Mouse (Mus musculus): ENCODE measurements around the gene Sytl3.

Sytl3 gene

DNA sequence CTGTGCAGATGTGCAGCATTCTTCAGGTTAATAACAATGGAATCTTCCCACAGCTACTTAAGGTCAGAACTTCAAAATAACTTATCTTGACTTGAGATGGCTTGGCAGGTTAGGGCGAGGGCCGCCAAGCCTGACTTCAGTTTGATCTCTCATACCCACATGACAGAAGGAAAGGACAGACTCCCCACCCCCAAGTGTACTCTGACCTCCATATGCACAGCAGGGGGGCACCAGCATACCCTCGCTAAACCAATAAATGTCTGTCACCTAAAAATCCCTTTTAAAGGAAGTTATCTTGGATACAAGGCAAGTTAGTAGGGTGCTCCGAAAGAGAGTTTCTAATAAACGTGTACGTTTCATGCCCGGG, 105.3 kb downstream of the Sytl3 start:
- Histone ChIP-seq H3K27me3 (ENCODE audit: control insufficient read depth, insufficient read depth, low read length, poor library complexity, severe bottlenecking) (no peaks in the 10 kb centered on the region), H3K36me3 (ENCODE audit: control insufficient read depth, insufficient read depth, low read length, poor library complexity, severe bottlenecking) (peaks cover 5% of the 10 kb centered on the region)
- no peak for DNase-seq (ENCODE audit: low read depth, low spot score)

DNA sequence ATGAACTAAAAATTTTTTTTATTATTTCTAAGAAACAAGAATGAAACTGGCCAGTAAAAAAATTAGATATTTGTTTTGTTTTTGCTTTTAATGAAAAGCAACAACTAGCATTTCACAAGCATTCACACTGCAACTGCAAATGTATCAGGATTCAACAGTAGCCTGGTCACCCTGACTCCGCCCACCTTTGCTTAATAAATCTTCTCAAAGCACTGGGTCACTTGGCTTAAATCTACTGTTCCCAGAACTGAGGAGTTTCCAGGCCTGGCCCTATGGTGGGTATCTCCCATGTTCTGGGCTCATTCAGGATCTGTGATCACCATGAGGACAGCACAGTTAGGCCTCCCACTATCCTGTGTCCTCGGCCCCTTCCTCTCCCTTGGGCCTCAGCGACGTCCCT, 105.8 kb downstream of the Sytl3 start:
- Histone ChIP-seq H3K36me3 (ENCODE audit: control insufficient read depth, insufficient read depth, low read length, poor library complexity, severe bottlenecking) (peaks cover 3% of the 10 kb centered on the region), H3K27me3 (ENCODE audit: control insufficient read depth, insufficient read depth, low read length, poor library complexity, severe bottlenecking) (no peaks in the 10 kb centered on the region)
- no peak for DNase-seq (ENCODE audit: low read depth, low spot score)

- Histone ChIP-seq H3K27me3 (ENCODE audit: control insufficient read depth, insufficient read depth, low read length, poor library complexity, severe bottlenecking) (no peaks in the 10 kb centered on the region), H3K36me3 (ENCODE audit: control insufficient read depth, insufficient read depth, low read length, poor library complexity, severe bottlenecking) (peaks cover 2% of the 10 kb centered on the region)
- DNase-seq (ENCODE audit: low read depth, low spot score): no peak
These were observed 107.0 kb downstream of the Sytl3 start for GRCm38 (mm10) chr17:6765886-6766285.

- DNase-seq (ENCODE audit: low read depth, low spot score): no peak
- H3K27me3 ChIP-seq (ENCODE audit: control insufficient read depth, insufficient read depth, low read length, poor library complexity, severe bottlenecking): no peaks in the 10 kb centered on the region
- peaks cover 1% of the 10 kb centered on the region for H3K36me3 ChIP-seq (ENCODE audit: control insufficient read depth, insufficient read depth, low read length, poor library complexity, severe bottlenecking)
These were observed 107.9 kb downstream of the Sytl3 start for GRCm38 (mm10) chr17:6766823-6767222.

DNA sequence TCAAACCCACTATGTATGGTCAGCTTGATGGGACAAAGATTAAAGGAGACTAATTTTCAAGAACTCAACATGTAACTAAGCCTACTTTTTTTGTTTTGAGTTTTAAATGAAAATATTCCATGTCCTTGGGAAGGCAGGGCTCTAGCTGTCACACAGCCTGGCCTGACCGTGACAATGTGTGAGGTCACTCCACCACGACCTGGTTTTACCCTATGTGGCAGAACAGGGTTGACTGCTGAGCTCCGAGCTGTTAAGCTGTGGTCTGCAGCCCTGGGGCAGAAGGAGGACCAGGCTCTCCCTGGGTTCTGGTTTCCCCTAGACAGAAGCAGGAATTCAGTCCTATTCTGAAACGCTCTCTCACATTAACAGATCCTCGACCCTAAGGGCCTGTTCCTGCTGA, 108.9 kb downstream of the Sytl3 start:
- Histone ChIP-seq H3K36me3 (ENCODE audit: control insufficient read depth, insufficient read depth, low read length, poor library complexity, severe bottlenecking) (peaks cover 1% of the 10 kb centered on the region), H3K27me3 (ENCODE audit: control insufficient read depth, insufficient read depth, low read length, poor library complexity, severe bottlenecking) (no peaks in the 10 kb centered on the region)
- no peak for DNase-seq (ENCODE audit: low read depth, low spot score)

GRCm38 (mm10) chr17:6768301-6768788, 109.5 kb downstream of the Sytl3 start:
- Histone ChIP-seq H3K27me3 (ENCODE audit: control insufficient read depth, insufficient read depth, low read length, poor library complexity, severe bottlenecking) (no peaks in the 10 kb centered on the region), H3K36me3 (ENCODE audit: control insufficient read depth, insufficient read depth, low read length, poor library complexity, severe bottlenecking) (peaks cover 1% of the 10 kb centered on the region)
- DNase-seq (ENCODE audit: low read depth, low spot score): no peak

GRCm38 (mm10) chr17:6769602-6770001, 110.7 kb downstream of the Sytl3 start:
- H3K27me3 ChIP-seq (ENCODE audit: control insufficient read depth, insufficient read depth, low read length, poor library complexity, severe bottlenecking): no peaks in the 10 kb centered on the region

DNA sequence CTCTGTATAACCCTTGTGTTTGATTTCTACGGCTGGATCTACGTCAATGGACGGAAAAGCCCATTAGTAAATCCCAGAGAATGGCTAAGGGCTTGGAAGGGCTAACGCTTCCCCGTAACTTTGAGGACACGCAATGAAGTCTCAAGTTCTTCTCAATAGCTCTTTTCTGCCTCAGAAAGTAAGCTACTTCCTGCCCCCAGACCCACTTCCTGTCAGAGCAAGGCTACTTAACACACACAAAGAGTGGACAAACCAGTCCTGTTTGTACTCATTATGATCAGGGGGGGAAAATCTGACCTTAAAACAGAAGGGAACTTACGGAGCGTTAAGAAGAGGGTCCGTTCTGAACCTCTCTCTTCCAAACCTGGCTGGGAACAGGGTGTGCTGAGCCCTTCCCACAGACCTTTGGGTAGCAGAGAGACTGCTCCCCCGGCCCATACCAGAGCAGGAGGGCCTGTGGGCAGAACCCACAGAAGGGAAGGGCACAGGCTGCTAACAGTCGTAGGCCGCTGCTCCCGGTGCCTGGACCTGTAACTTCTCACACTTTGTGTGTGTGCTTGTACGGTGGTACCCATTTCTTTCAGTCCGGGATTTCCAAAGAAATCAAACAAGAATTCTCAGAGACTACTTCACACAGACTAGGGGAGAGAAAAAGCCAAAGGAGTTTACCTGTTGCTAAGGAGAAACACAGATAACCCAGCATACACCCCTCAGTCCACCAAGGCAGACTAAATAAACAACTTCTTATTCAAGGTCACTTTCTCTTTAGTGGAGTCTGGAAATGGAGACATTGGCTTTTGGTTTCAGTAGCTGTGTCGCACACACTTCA, 113.0 kb downstream of the Sytl3 start:
- DNase-seq (ENCODE audit: low read depth, low spot score): no peak
- H3K36me3 ChIP-seq (ENCODE audit: control insufficient read depth, insufficient read depth, low read length, poor library complexity, severe bottlenecking): peaks cover 5% of the 10 kb centered on the region
- H3K27me3 ChIP-seq (ENCODE audit: control insufficient read depth, insufficient read depth, low read length, poor library complexity, severe bottlenecking): no peaks in the 10 kb centered on the region

More at GRCm38 (mm10) chr17:6769602-6770001, 110.7 kb downstream of the Sytl3 start:
- DNase-seq (ENCODE audit: low read depth, low spot score): peak; percentile 46
- H3K36me3 ChIP-seq (ENCODE audit: control insufficient read depth, insufficient read depth, low read length, poor library complexity, severe bottlenecking): peaks cover 5% of the 10 kb centered on the region

DNA sequence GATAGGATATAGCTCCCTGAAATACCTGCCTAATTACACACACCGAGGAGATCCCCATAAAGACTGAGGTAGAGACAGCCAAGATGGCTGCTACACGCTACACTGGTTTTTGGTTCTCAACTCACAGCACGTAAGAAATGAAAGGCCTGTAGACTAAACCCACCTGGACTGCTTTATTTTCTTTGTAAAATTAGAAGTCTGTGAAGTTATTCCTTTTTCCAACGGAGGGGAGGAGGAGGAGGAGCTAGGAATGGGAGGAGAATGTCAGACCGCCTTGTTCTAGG, 113.5 kb downstream of the Sytl3 start:
- Histone ChIP-seq H3K36me3 (ENCODE audit: control insufficient read depth, insufficient read depth, low read length, poor library complexity, severe bottlenecking) (peaks cover 5% of the 10 kb centered on the region), H3K27me3 (ENCODE audit: control insufficient read depth, insufficient read depth, low read length, poor library complexity, severe bottlenecking) (no peaks in the 10 kb centered on the region)
- no peak for DNase-seq (ENCODE audit: low read depth, low spot score)

- Histone ChIP-seq H3K36me3 (ENCODE audit: control insufficient read depth, insufficient read depth, low read length, poor library complexity, severe bottlenecking) (peaks cover 4% of the 10 kb centered on the region), H3K27me3 (ENCODE audit: control insufficient read depth, insufficient read depth, low read length, poor library complexity, severe bottlenecking) (no peaks in the 10 kb centered on the region)
- no peak for DNase-seq (ENCODE audit: low read depth, low spot score)
These were observed 114.5 kb downstream of the Sytl3 start for GRCm38 (mm10) chr17:6773249-6773966.

- H3K36me3 ChIP-seq (ENCODE audit: control insufficient read depth, insufficient read depth, low read length, poor library complexity, severe bottlenecking): peaks cover 4% of the 10 kb centered on the region
- peak; percentile 84 for DNase-seq (ENCODE audit: low read depth, low spot score)
These were observed 116.3 kb downstream of the Sytl3 start for GRCm38 (mm10) chr17:6775221-6775620.

GRCm38 (mm10) chr17:6775671-6776070, 116.8 kb downstream of the Sytl3 start:
- Histone ChIP-seq H3K27me3 (ENCODE audit: control insufficient read depth, insufficient read depth, low read length, poor library complexity, severe bottlenecking) (no peaks in the 10 kb centered on the region), H3K36me3 (ENCODE audit: control insufficient read depth, insufficient read depth, low read length, poor library complexity, severe bottlenecking) (peaks cover 4% of the 10 kb centered on the region)
- DNase-seq (ENCODE audit: low read depth, low spot score): no peak

More at GRCm38 (mm10) chr17:6775221-6775620, 116.3 kb downstream of the Sytl3 start:
- H3K27me3 ChIP-seq (ENCODE audit: control insufficient read depth, insufficient read depth, low read length, poor library complexity, severe bottlenecking): no peaks in the 10 kb centered on the region

GRCm38 (mm10) chr17:6776123-6776522, 117.2 kb downstream of the Sytl3 start:
- Histone ChIP-seq H3K27me3 (ENCODE audit: control insufficient read depth, insufficient read depth, low read length, poor library complexity, severe bottlenecking) (no peaks in the 10 kb centered on the region), H3K36me3 (ENCODE audit: control insufficient read depth, insufficient read depth, low read length, poor library complexity, severe bottlenecking) (peaks cover 4% of the 10 kb centered on the region)
- no peak for DNase-seq (ENCODE audit: low read depth, low spot score)

GRCm38 (mm10) chr17:6776576-6776975, 117.7 kb downstream of the Sytl3 start:
- H3K27me3 ChIP-seq (ENCODE audit: control insufficient read depth, insufficient read depth, low read length, poor library complexity, severe bottlenecking): no peaks in the 10 kb centered on the region
- peaks cover 4% of the 10 kb centered on the region for H3K36me3 ChIP-seq (ENCODE audit: control insufficient read depth, insufficient read depth, low read length, poor library complexity, severe bottlenecking)
- no peak for DNase-seq (ENCODE audit: low read depth, low spot score)

GRCm38 (mm10) chr17:6777061-6777460, 118.2 kb downstream of the Sytl3 start:
- no peak for DNase-seq (ENCODE audit: low read depth, low spot score)
- Histone ChIP-seq H3K27me3 (ENCODE audit: control insufficient read depth, insufficient read depth, low read length, poor library complexity, severe bottlenecking) (no peaks in the 10 kb centered on the region), H3K36me3 (ENCODE audit: control insufficient read depth, insufficient read depth, low read length, poor library complexity, severe bottlenecking) (peaks cover 4% of the 10 kb centered on the region)

Data from splenic B cell, adult 2 months (primary cell).